ENCODE assay signal across 9 mouse cellular contexts in the genomic region with DNA sequence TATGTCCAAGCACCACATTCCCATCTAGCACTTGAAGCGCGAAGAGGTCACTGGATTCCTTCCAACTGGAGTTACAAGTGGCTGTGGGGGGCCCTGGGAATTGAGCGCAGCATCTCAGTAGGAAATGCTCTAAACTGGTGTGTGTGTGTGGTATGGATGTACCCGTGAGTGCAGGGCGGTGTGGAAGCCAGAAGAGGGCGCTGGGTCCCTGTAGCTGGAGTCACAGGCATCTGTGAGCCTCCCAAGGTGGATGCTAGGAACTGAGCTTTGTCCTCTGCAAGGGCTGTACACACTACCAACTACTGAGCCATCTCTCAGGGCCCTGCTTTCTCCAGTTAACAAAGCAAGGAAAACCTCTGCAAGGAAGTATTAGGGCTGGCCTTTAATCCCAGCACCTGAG. TPM values are rescaled to one million over a fixed set of nuclear protein-coding genes. Genes with fewer than 3 reads are reported as not detected.
A peak's percentile ranks its signal among the peaks of the same experiment; 100 is the strongest.
DNase-seq lines count a peak whose midpoint lies in the region; ATAC-seq lines count a peak whose summit lies in the region.
"Had no signal": no experiment of that assay in that cellular context is flagged by ENCODE, and none has a peak within 500 bp of the region (broad histone marks: within the 10 kb centered on the region; RNA-seq: fewer than 3 reads in every experiment).

No protein-coding gene starts in this region.

- peaks cover 42% of the 10 kb centered on the region for H3K4me1 ChIP-seq in megakaryocyte, embryonic 14.5 days

- peak overlapping the region; percentile 50 for H3K4me3 ChIP-seq in megakaryocyte, embryonic 14.5 days (replicated peaks)
- H3K4me3 ChIP-seq: neural tube, embryonic 13.5 days had no signal

- H3K27me3 ChIP-seq in megakaryocyte, embryonic 14.5 days (replicated peaks) = no peaks in the 10 kb centered on the region
- H3K27me3 ChIP-seq: neural tube, embryonic 13.5 days had no signal

- H3K36me3 ChIP-seq in megakaryocyte, embryonic 14.5 days (replicated peaks; ENCODE audit: low read length) = peaks cover 44% of the 10 kb centered on the region

- DNase-seq in cerebellum, adult 8-10 months = peak; percentile 14
- no peak for DNase-seq in cerebellum, postnatal 4 days (ENCODE audit: low spot score in 2 of 2)
- DNase-seq in kidney, postnatal 4 days = peak; percentile 51 to 65
- DNase-seq in thymus, postnatal 10 days (ENCODE audit: low spot score in 2 of 2) = peak; percentile 40 to 58
- no peak for DNase-seq in ovary, postnatal 36 days (ENCODE audit: low spot score)
- no peak for DNase-seq in gastrocnemius, postnatal 25 days

- no peaks in the 10 kb centered on the region for H3K9me3 ChIP-seq in megakaryocyte, embryonic 14.5 days
- H3K9me3 ChIP-seq: neural tube, embryonic 13.5 days had no signal

- ATAC-seq in megakaryocyte, adult 5-6 weeks (ENCODE audit: poor library complexity, severe bottlenecking) = no peak

RNA-seq across cellular contexts. Expression of gene Hdac1, which starts 2.5 kb away (rescaled TPM):
- 6.0 and 38.0 TPM in 2 replicates for polyA plus RNA-seq in megakaryocyte, embryonic 14.5 days (2012; ENCODE audit: insufficient read depth, low replicate concordance)
- 94.1 and 98.6 TPM in 2 replicates for total RNA-seq in megakaryocyte, adult 5-6 weeks (2015)
- total RNA-seq in megakaryocyte, adult 5-6 weeks (2017) = 68.6 and 75.0 TPM in 2 replicates
- total RNA-seq in gastrocnemius, postnatal 25 days (2021) = 1 to 10 TPM; 9.6 to 9.9 TPM

RNA-seq across cellular contexts. Expression of gene Marcksl1, which starts 26.6 kb away (rescaled TPM):
- polyA plus RNA-seq in megakaryocyte, embryonic 14.5 days (2012; ENCODE audit: insufficient read depth, low replicate concordance) = 5.0 and 61.7 TPM in 2 replicates
- total RNA-seq in megakaryocyte, adult 5-6 weeks (2015) = 28.5 and 32.6 TPM in 2 replicates
- 25.4 and 29.3 TPM in 2 replicates for total RNA-seq in megakaryocyte, adult 5-6 weeks (2017)
- total RNA-seq in gastrocnemius, postnatal 25 days (2021) = 1 to 10 TPM; 1.6 to 2.8 TPM

RNA-seq across cellular contexts. Expression of gene Lck, which starts 33.4 kb away (rescaled TPM):
- polyA plus RNA-seq in megakaryocyte, embryonic 14.5 days (2012; ENCODE audit: insufficient read depth, low replicate concordance) = 1.7 TPM in 1 of 2 replicates, not detected in the other
- total RNA-seq in megakaryocyte, adult 5-6 weeks (2015) = 5.6 and 8.2 TPM in 2 replicates
- 6.0 and 6.9 TPM in 2 replicates for total RNA-seq in megakaryocyte, adult 5-6 weeks (2017)
- under 1 TPM in 1 of 2 experiments, not detected in 1; 0.48 TPM for total RNA-seq in gastrocnemius, postnatal 25 days (2021)

RNA-seq across cellular contexts. Expression of gene Fam167b, which starts 38.3 kb away (rescaled TPM):
- not detected in 2 replicates for polyA plus RNA-seq in megakaryocyte, embryonic 14.5 days (2012; ENCODE audit: insufficient read depth, low replicate concordance)
- total RNA-seq in megakaryocyte, adult 5-6 weeks (2015) = not detected in 2 replicates
- not detected in 2 replicates for total RNA-seq in megakaryocyte, adult 5-6 weeks (2017)
- under 1 TPM in 1 of 2 experiments, not detected in 1; 0.31 TPM for total RNA-seq in gastrocnemius, postnatal 25 days (2021)

RNA-seq across cellular contexts. Expression of gene Fam229a, which starts 49.0 kb away (rescaled TPM):
- 2.1 TPM in 1 of 2 replicates, not detected in the other for polyA plus RNA-seq in megakaryocyte, embryonic 14.5 days (2012; ENCODE audit: insufficient read depth, low replicate concordance)
- total RNA-seq in megakaryocyte, adult 5-6 weeks (2015) = not detected in 2 replicates
- not detected in 2 replicates for total RNA-seq in megakaryocyte, adult 5-6 weeks (2017)
- total RNA-seq in gastrocnemius, postnatal 25 days (2021) = not detected
- polyA plus RNA-seq: neural tube, embryonic 13.5 days had no signal

Comparison
In these comparisons a context has a peak if more than half of its experiments do, and no peak if none do; other contexts are left out.
1. DNase-seq: peak in cerebellum, adult 8-10 months (single experiment), kidney, postnatal 4 days (2 of 2) and thymus, postnatal 10 days (2 of 2); none in cerebellum, postnatal 4 days (0 of 2), ovary, postnatal 36 days (single experiment) and gastrocnemius, postnatal 25 days (single experiment).
2. RNA of gene Hdac1, which starts 2.5 kb away (total RNA-seq): 68.6 to 98.6 TPM in megakaryocyte, adult 5-6 weeks; 9.6 to 9.9 TPM in gastrocnemius, postnatal 25 days; every median in the first group is over 4 times any median in the second.
3. RNA of gene Marcksl1, which starts 26.6 kb away (total RNA-seq): 25.4 to 32.6 TPM in megakaryocyte, adult 5-6 weeks; 1.6 to 2.8 TPM in gastrocnemius, postnatal 25 days; every median in the first group is over 4 times any median in the second.
4. RNA of gene Lck, which starts 33.4 kb away (total RNA-seq): 5.6 to 8.2 TPM in megakaryocyte, adult 5-6 weeks; 0.48 TPM in gastrocnemius, postnatal 25 days; every median in the first group is over 4 times any median in the second.